Comparison of ENCODE assay signal across 18 mouse cellular contexts in the genomic region with DNA sequence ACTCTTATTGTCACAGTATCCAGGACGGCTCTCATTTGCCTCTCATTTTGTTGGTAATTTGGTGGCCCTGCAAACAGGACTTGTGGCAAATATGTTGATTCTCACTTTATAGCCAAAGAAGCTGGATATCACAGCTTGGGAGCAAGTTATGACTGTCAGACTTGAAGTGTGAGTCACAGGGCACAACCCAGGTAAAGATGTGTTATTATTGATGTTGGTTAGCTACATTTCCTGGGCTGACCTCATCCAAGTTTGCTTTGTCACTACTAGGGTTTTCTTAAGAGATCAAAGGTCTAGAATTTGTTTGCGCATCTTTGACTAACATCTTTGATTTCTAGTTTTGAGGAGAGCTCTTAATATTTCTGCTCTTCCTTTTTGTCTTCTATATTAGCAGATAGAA.
"Had no signal": no experiment of that assay in that cellular context is flagged by ENCODE, and none has a peak within 500 bp of the region (broad histone marks: within the 10 kb centered on the region; RNA-seq: fewer than 3 reads in every experiment).

No protein-coding gene starts in this region.

- H3K27ac ChIP-seq: kidney, postnatal 0 days; layer of hippocampus, adult 2 months; limb, embryonic 10.5 days; limb, embryonic 13.5 days; liver, embryonic 14.5 days; macrophage; midbrain, embryonic 12.5 days; midbrain, embryonic 15.5 days had no signal

- H3K9me3 ChIP-seq: limb, embryonic 10.5 days; limb, embryonic 13.5 days; midbrain, embryonic 12.5 days; midbrain, embryonic 15.5 days had no signal

- H3K4me2 ChIP-seq: limb, embryonic 13.5 days; lung, embryonic 14.5 days; midbrain, embryonic 12.5 days; midbrain, embryonic 15.5 days had no signal

- DNase-seq: kidney, postnatal 25 days; layer of hippocampus, adult 9-11 months; liver; liver, postnatal 0 days; lung, embryonic 14.5 days; thymus, adult 2 months; thymus, postnatal 14 days; thymus, postnatal 4 days had no signal

- H3K27me3 ChIP-seq: limb, embryonic 13.5 days; midbrain, embryonic 12.5 days; midbrain, embryonic 15.5 days had no signal

- ATAC-seq: liver, postnatal 0 days; lung, postnatal 0 days; midbrain, embryonic 15.5 days had no signal

- H3K36me3 ChIP-seq: limb, embryonic 10.5 days; limb, embryonic 13.5 days; midbrain, embryonic 12.5 days; midbrain, embryonic 15.5 days had no signal

- H3K4me3 ChIP-seq: layer of hippocampus, adult 2 months; limb, embryonic 10.5 days; limb, embryonic 13.5 days; midbrain, embryonic 12.5 days; midbrain, embryonic 15.5 days; myocyte had no signal

- H3K9ac ChIP-seq: limb, embryonic 13.5 days; liver, embryonic 14.5 days; liver, postnatal 0 days; lung, embryonic 14.5 days; midbrain, embryonic 12.5 days; midbrain, embryonic 15.5 days had no signal

- H3K4me1 ChIP-seq: limb, embryonic 13.5 days; midbrain, embryonic 12.5 days; midbrain, embryonic 15.5 days had no signal
